Mouse (Mus musculus) small intestine, adult 2 months (tissue): ENCODE data around the gene Kpnb1. TPM values are rescaled to one million over a fixed set of nuclear protein-coding genes. Genes with fewer than 3 reads are reported as not detected.

Source experiments
- H3K27ac ChIP-seq: fragments of 200-500 bp; 2 replicates; pipeline ENCODE4 v1.5.1; 2012; ENCODE audit warnings: low read depth, low read length, control low read depth, inconsistent platforms; ENCODE audit not compliant: insufficient read depth
- H3K27me3 ChIP-seq: fragments of 200-500 bp; 2 replicates; pipeline ENCODE4 v1.6.1; 2012; ENCODE audit warnings: mild to moderate bottlenecking, moderate library complexity, low read length, inconsistent platforms; ENCODE audit not compliant: control insufficient read depth, insufficient read depth
- H3K36me3 ChIP-seq: fragments of 200-500 bp; 2 replicates; pipeline ENCODE4 v1.6.1; 2012; ENCODE audit warnings: mild to moderate bottlenecking, low read length, control low read depth, inconsistent platforms; ENCODE audit not compliant: control insufficient read depth, insufficient read depth
- H3K4me1 ChIP-seq: fragments of 200-500 bp; 2 replicates; pipeline ENCODE4 v1.6.1; 2012; ENCODE audit warnings: low read length, inconsistent platforms, mixed read lengths; ENCODE audit not compliant: control insufficient read depth, insufficient read depth, insufficient read length
- H3K4me3 ChIP-seq: fragments of 200-500 bp; 2 replicates; pipeline ENCODE4 v1.5.1; 2012; ENCODE audit warnings: low read depth, mild to moderate bottlenecking, control low read depth, inconsistent platforms, low read length, moderate library complexity
- CTCF ChIP-seq: fragments of 200-500 bp; IDR thresholded peaks from 2 replicates; pipeline ENCODE4 v1.5.1; 2012; ENCODE audit warnings: low read depth, mild to moderate bottlenecking, control low read depth, inconsistent platforms, low read length, moderate library complexity, mixed read lengths; ENCODE audit not compliant: insufficient replicate concordance, insufficient read length; ENCODE audit errors: extremely low read depth
- POLR2A ChIP-seq: fragments of 200-500 bp; IDR thresholded peaks from 2 replicates; pipeline ENCODE4 v1.6.1; 2012; ENCODE audit warnings: low read depth, mild to moderate bottlenecking, control low read depth, inconsistent platforms, low read length, moderate library complexity
- WGBS: fragments of 180-500 bp; shearing (Covaris S2); methylation state at CpG from one replicate; pipeline ENCODE4 v1.1.7; 2018; 5-methylcytosine and 5-hydroxymethylcytosine counted together
- polyA plus RNA-seq: library from polyadenylated mRNA; depleted of rRNA; stranded (reverse); fragments of >200 nt; gene quantifications from 2 replicates; pipeline ENCODE4 v1.2.3, GENCODE M21; 2012

The Kpnb1 gene
- polyA plus RNA-seq, 1 experiment, result 13.5 TPM

GRCm38 (mm10) chr11:97220211-97220610, 32.5 kb upstream of the Kpnb1 start:
- H3K27ac ChIP-seq, result no peak overlapping the region
- peaks cover 77% of the 10 kb centered on the region for H3K36me3 ChIP-seq
- 84% methylated on average over 3 of the region's 3 CpGs for WGBS
- no peak overlapping the region for H3K4me3 ChIP-seq
- no peaks in the 10 kb centered on the region for H3K27me3 ChIP-seq
- H3K4me1 ChIP-seq, result no peaks in the 10 kb centered on the region
- TF ChIP-seq POLR2A (no peak), CTCF (no peak)

DNA sequence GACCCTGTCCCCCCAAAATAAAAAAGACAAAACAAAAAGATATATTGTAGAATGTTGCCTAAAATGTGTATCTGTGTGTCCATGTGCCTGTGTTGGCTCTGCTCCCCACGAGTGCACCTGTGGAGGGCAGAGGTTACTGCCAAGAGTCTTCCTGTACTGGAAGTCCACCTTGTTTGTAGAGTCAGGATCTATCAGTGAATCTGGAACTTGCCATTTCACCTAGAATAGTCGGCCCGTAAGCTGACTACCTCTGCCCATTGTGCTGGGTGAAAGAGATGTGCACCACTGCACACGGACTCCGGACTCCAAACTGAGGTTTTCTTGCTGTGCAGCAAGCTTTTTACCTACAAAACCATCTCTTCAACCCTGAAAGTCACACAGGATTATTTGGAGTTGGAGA, 26.7 kb upstream of the Kpnb1 start:
- Histone ChIP-seq H3K27me3 (no peaks in the 10 kb centered on the region), H3K4me1 (peaks cover 8% of the 10 kb centered on the region; the same call in 1 of the 2 replicates), H3K36me3 (peaks cover 74% of the 10 kb centered on the region), H3K27ac (no peak overlapping the region), H3K4me3 (no peak overlapping the region)
- WGBS, result 71% methylated on average over 5 of the region's 5 CpGs
- no peak for TF ChIP-seq POLR2A
- no peak for TF ChIP-seq CTCF

DNA sequence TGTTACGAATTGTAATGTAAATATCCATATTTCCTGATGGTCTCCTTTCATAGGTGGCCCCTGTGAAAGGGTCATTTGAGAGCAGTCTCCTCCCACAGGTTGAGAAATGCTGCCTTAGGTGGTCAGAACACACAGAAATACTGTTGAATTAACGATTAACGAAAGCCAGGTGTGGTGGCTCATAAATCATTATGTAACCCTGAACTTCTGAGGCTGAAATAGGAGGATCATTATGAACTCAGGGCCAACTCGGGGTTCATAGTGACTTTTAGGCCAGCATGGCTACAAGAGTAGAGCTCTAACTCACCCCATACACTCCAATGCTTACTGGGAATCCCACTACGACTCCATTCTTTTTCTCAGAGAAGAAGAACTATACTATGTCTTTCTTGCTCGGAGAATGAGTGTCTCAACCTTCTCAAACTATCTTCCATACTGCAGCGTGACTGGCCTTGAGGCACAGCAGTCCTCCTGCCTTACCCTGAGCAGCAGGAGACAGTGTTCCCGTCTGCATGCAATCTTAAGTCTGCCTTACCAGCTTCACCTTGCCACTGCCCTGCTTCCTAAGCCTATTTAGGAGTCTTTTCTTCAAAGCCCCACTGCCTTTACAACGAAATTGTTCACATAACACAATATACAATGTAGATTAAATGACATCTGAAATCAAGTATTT, 23.2 kb upstream of the Kpnb1 start:
- no peak for TF ChIP-seq CTCF
- TF ChIP-seq POLR2A, result no peak
- Histone ChIP-seq H3K36me3 (peaks cover 71% of the 10 kb centered on the region), H3K4me3 (no peak overlapping the region), H3K4me1 (peaks cover 8% of the 10 kb centered on the region; the same call in 1 of the 2 replicates), H3K27me3 (no peaks in the 10 kb centered on the region), H3K27ac (peak overlapping the region; percentile 93)
- WGBS, result 26% methylated on average over 9 of the region's 9 CpGs

DNA sequence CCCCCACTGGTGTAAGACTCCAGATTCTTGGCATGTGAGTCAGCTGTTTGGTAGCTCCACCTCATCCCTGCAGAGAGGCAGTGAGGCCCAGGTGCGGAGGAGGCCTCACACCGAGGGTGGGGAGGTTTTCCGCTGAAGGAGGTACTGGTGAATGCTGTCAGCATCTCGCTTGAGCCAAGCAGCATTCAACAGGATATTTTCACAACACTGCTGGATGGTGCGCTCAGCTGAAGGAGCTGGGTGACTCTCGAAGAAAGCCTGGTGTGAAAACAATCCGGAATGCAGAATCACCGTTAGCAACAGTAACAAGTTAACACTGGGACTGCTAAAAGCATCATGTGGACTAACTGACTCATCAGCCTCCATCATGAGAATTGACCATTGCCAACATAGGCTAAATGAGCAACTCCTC, 19.3 kb upstream of the Kpnb1 start:
- Histone ChIP-seq H3K27ac (no peak overlapping the region), H3K27me3 (no peaks in the 10 kb centered on the region), H3K4me1 (peaks cover 8% of the 10 kb centered on the region; the same call in 1 of the 2 replicates), H3K4me3 (no peak overlapping the region), H3K36me3 (peaks cover 42% of the 10 kb centered on the region)
- TF ChIP-seq POLR2A (no peak), CTCF (no peak)
- WGBS, result 68% methylated on average over 8 of the region's 8 CpGs

DNA sequence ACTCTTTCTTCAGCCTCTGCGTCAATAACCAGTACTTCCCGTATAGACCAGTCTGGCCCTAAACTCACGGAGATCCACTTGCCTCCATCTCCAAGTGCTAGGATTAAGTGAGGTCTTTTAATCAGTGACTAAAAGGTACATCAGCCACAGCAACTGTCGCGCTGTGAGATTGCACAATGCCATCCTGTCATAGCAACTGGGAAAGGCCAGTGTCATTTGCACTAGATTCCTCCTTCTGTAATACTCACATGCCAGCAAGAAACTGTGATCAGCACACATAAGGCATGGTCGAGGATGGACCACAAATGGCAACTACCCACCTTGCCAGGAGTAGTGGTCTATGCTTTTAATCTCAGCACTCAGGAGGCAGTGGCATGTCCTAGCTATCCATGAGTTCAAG, 11.8 kb upstream of the Kpnb1 start:
- Histone ChIP-seq H3K4me1 (no peaks in the 10 kb centered on the region), H3K4me3 (no peak overlapping the region), H3K27me3 (no peaks in the 10 kb centered on the region), H3K36me3 (no peaks in the 10 kb centered on the region), H3K27ac (no peak overlapping the region)
- TF ChIP-seq POLR2A (no peak), CTCF (no peak)
- WGBS, result 71% methylated on average over 6 of the region's 6 CpGs

DNA sequence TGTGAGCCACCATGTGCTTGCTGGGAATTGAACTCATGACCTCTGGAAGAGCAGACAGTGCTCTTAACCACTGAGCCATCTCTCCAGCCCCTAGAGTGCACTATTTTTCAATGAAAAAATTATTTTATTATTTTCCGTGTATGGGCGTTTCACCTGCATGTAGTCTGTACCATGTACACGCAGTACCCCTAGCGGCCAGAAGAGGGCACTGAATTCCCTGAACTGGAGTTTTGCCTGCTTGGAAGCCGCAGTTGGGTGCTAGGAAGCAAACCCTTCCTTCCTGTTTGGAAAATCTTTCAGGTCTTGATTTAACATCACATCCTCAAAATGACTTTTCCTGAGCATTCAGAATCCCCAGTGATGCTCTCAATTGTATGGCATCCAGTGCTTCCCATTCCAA, 10.9 kb upstream of the Kpnb1 start:
- H3K36me3 ChIP-seq, result no peaks in the 10 kb centered on the region
- 27% methylated on average over 5 of the region's 5 CpGs for WGBS
- TF ChIP-seq POLR2A, result no peak
- peak; percentile 76 for TF ChIP-seq CTCF

DNA sequence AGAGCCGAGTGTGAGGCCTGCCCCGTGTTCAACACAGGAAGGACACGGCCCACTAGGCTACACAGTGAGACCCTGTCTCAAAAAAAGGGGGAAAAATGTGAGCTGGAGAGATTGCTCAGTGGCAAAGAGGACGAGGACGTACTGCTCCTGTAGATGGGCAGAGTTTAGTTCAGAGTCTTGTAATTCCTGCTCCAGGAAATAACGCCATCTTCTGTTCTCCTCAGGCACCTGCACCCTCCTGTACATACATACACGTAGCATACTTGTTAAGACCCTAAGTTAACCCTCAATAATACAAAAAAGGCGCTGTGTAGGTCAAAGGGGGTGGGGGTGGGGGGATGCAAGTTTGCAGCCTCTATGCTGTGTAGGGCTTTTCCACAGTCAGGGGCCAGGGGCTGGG, 9.3 kb upstream of the Kpnb1 start:
- WGBS, result 82% methylated on average over 8 of the region's 8 CpGs
- TF ChIP-seq POLR2A (no peak), CTCF (no peak)

More for the DNA sequence above, 10.9 kb upstream of the Kpnb1 start:
- no peaks in the 10 kb centered on the region for H3K27me3 ChIP-seq
- no peaks in the 10 kb centered on the region for H3K4me1 ChIP-seq
- H3K4me3 ChIP-seq, result no peak overlapping the region
- H3K27ac ChIP-seq, result no peak overlapping the region

DNA sequence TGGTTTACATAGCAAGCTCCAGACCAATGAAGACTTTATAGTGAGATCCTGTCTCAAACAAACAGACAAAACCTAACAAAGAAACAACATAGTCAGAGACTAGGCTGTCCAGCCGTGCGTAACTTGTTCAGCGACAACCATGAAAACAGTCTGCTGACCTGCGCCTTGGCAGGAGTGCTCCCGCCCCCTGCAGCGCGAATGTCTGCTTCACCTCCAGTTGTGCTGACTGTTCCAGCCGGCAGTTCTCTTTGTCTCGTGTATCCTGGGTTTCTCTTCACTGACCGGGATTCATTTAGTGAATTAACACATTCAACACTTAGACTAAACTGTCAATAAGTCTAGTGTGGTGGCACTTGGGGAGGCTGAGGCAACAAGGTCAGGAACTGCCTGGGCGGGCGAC, 8.9 kb upstream of the Kpnb1 start:
- TF ChIP-seq POLR2A (no peak), CTCF (no peak)
- 78% methylated on average over 12 of the region's 12 CpGs for WGBS
- Histone ChIP-seq H3K36me3 (no peaks in the 10 kb centered on the region), H3K4me1 (no peaks in the 10 kb centered on the region), H3K27me3 (no peaks in the 10 kb centered on the region), H3K4me3 (no peak overlapping the region), H3K27ac (no peak overlapping the region)

More for the DNA sequence above, 9.3 kb upstream of the Kpnb1 start:
- Histone ChIP-seq H3K27me3 (no peaks in the 10 kb centered on the region), H3K4me1 (no peaks in the 10 kb centered on the region), H3K36me3 (no peaks in the 10 kb centered on the region), H3K27ac (no peak overlapping the region), H3K4me3 (no peak overlapping the region)
